Mouse (Mus musculus) hindbrain, embryonic 15.5 days (tissue): ENCODE measurements at regions not wholly inside any gene's neighbourhood (a gene's known extent, or its start where the extent isn't known, plus 50 kb on each side); places are given as distances from the start of the nearest gene placed in this dataset.
"Not testable (repeated sequence)": the region's sequence is repeated elsewhere in the genome, so short reads cannot be mapped to it uniquely, and the experiment has no call there.

Source experiments
- ATAC-seq: fragments of 200-750 bp; cut with Nextera tagmentation; 2 replicates; pipeline ENCODE4 v1.8.0; 2017; ENCODE audit warnings: low read depth, moderate number of reproducible peaks, moderate TSS enrichment; ENCODE audit not compliant: low FRiP score
- H3K27ac ChIP-seq: fragments of 300-500 bp; sonication (generic); replicated peaks from 2 replicates; pipeline ENCODE4 v1.5.1; 2015; ENCODE audit warnings: mild to moderate bottlenecking, inconsistent platforms
- H3K27me3 ChIP-seq: fragments of 300-500 bp; sonication (generic); 2 replicates; pipeline ENCODE4 v1.6.1; 2015; ENCODE audit warnings: control low read depth, inconsistent platforms
- H3K36me3 ChIP-seq: fragments of 300-500 bp; sonication (generic); 2 replicates; pipeline ENCODE4 v1.6.1; 2015; ENCODE audit warnings: control low read depth, inconsistent platforms
- H3K4me1 ChIP-seq: fragments of 300-500 bp; sonication (generic); replicated peaks from 2 replicates; pipeline ENCODE4 v1.6.1; 2015; ENCODE audit warnings: control low read depth, inconsistent platforms
- H3K4me2 ChIP-seq: fragments of 300-500 bp; sonication (generic); 2 replicates; pipeline ENCODE4 v1.6.1; 2015; ENCODE audit warnings: moderate library complexity, mild to moderate bottlenecking, inconsistent platforms
- H3K4me3 ChIP-seq: fragments of 300-500 bp; sonication (generic); 2 replicates; pipeline ENCODE4 v1.5.1; 2015; ENCODE audit warnings: mild to moderate bottlenecking, inconsistent platforms
- H3K9ac ChIP-seq: fragments of 300-500 bp; sonication (generic); 2 replicates; pipeline ENCODE4 v1.6.1; 2015; ENCODE audit warnings: inconsistent platforms
- H3K9me3 ChIP-seq: fragments of 300-500 bp; sonication (generic); 2 replicates; pipeline ENCODE4 v1.6.1; 2016; ENCODE audit warnings: control low read depth, inconsistent platforms
- WGBS: fragments of 180-500 bp; shearing (Covaris S2); methylation state at CpG from one replicate; pipeline ENCODE4 v1.1.7; 2015; 5-methylcytosine and 5-hydroxymethylcytosine counted together

- H3K9ac ChIP-seq = no peak overlapping the region
- no peaks in the 10 kb centered on the region for H3K9me3 ChIP-seq
- no peak overlapping the region for H3K27ac ChIP-seq
- no peak overlapping the region for H3K4me3 ChIP-seq
- H3K27me3 ChIP-seq = no peaks in the 10 kb centered on the region
- H3K4me1 ChIP-seq = peaks cover 23% of the 10 kb centered on the region
- no peak overlapping the region for H3K4me2 ChIP-seq
- WGBS = 90% methylated on average over 5 of the region's 5 CpGs
- H3K36me3 ChIP-seq = no peaks in the 10 kb centered on the region
- no peak for ATAC-seq
Observed at GRCm38 (mm10) chr12:79984985-79985747, 127.6 kb downstream of the Zfp36l1 start.

- Histone ChIP-seq H3K4me1 (peaks cover 13% of the 10 kb centered on the region), H3K4me2 (no peak overlapping the region), H3K36me3 (no peaks in the 10 kb centered on the region), H3K27me3 (no peaks in the 10 kb centered on the region), H3K4me3 (no peak overlapping the region), H3K27ac (no peak overlapping the region), H3K9me3 (no peaks in the 10 kb centered on the region), H3K9ac (no peak overlapping the region)
- no peak for ATAC-seq
- WGBS = 56% methylated on average over 10 of the region's 10 CpGs
Observed at GRCm38 (mm10) chr12:79984025-79984790, 128.6 kb downstream of the Zfp36l1 start.

- Histone ChIP-seq H3K9me3 (no peaks in the 10 kb centered on the region), H3K27me3 (no peaks in the 10 kb centered on the region), H3K4me2 (no peak overlapping the region), H3K27ac (no peak overlapping the region), H3K9ac (no peak overlapping the region), H3K4me1 (peaks cover 5% of the 10 kb centered on the region; the same call in 1 of the 2 replicates), H3K4me3 (no peak overlapping the region), H3K36me3 (no peaks in the 10 kb centered on the region)
- WGBS = 69% methylated on average over 6 of the region's 6 CpGs
- no peak for ATAC-seq
Observed at GRCm38 (mm10) chr12:79983232-79983631, 129.6 kb downstream of the Zfp36l1 start.

GRCm38 (mm10) chr12:79982497-79982896, 130.3 kb downstream of the Zfp36l1 start:
- H3K4me2 ChIP-seq, H3K9me3 ChIP-seq, H3K36me3 ChIP-seq, H3K27ac ChIP-seq, H3K4me3 ChIP-seq, H3K27me3 ChIP-seq, ATAC-seq, H3K9ac ChIP-seq, H3K4me1 ChIP-seq: not testable (repeated sequence)
- WGBS = 89% methylated on average over 1 of the region's 1 CpGs

- 81% methylated on average over 4 of the region's 4 CpGs for WGBS
- Histone ChIP-seq H3K9ac (no peak overlapping the region), H3K9me3 (no peaks in the 10 kb centered on the region), H3K36me3 (no peaks in the 10 kb centered on the region), H3K4me2 (no peak overlapping the region), H3K27ac (no peak overlapping the region), H3K4me1 (no peaks in the 10 kb centered on the region; the same call in 1 of the 2 replicates), H3K27me3 (no peaks in the 10 kb centered on the region), H3K4me3 (no peak overlapping the region)
- no peak for ATAC-seq
Observed at GRCm38 (mm10) chr12:79980711-79981110, 132.1 kb downstream of the Zfp36l1 start.

GRCm38 (mm10) chr12:79977136-79977535, 135.7 kb downstream of the Zfp36l1 start:
- H3K36me3 ChIP-seq = no peaks in the 10 kb centered on the region
- no peaks in the 10 kb centered on the region for H3K9me3 ChIP-seq
- no peak overlapping the region for H3K27ac ChIP-seq
- WGBS = 92% methylated on average over 3 of the region's 3 CpGs
- no peaks in the 10 kb centered on the region for H3K27me3 ChIP-seq
- peaks cover 8% of the 10 kb centered on the region; the same call in 1 of the 2 replicates for H3K4me1 ChIP-seq
- no peak overlapping the region for H3K9ac ChIP-seq
- H3K4me2 ChIP-seq = no peak overlapping the region
- no peak for ATAC-seq
- H3K4me3 ChIP-seq = no peak overlapping the region

- WGBS = 69% methylated on average over 9 of the region's 9 CpGs
- Histone ChIP-seq H3K27me3 (no peaks in the 10 kb centered on the region), H3K4me1 (peaks cover 21% of the 10 kb centered on the region), H3K9ac (no peak overlapping the region), H3K9me3 (no peaks in the 10 kb centered on the region), H3K4me2 (no peak overlapping the region), H3K36me3 (no peaks in the 10 kb centered on the region), H3K4me3 (no peak overlapping the region), H3K27ac (peak overlapping the region; percentile 51; the same call in 1 of the 2 replicates)
- ATAC-seq = no peak
Observed at GRCm38 (mm10) chr12:79975466-79976239, 137.2 kb downstream of the Zfp36l1 start.

- Histone ChIP-seq H3K36me3 (no peaks in the 10 kb centered on the region), H3K4me1 (peaks cover 27% of the 10 kb centered on the region), H3K4me3 (no peak overlapping the region), H3K27ac (peak overlapping the region; percentile 51), H3K9ac (no peak overlapping the region), H3K9me3 (no peaks in the 10 kb centered on the region), H3K27me3 (no peaks in the 10 kb centered on the region), H3K4me2 (no peak overlapping the region)
- WGBS = 74% methylated on average over 6 of the region's 6 CpGs
- ATAC-seq = no peak
Observed at GRCm38 (mm10) chr12:79975050-79975449, 137.8 kb downstream of the Zfp36l1 start.

- H3K27ac ChIP-seq = peak overlapping the region; percentile 51; the same call in 1 of the 2 replicates
- H3K4me2 ChIP-seq = no peak overlapping the region
- no peaks in the 10 kb centered on the region for H3K27me3 ChIP-seq
- no peaks in the 10 kb centered on the region for H3K36me3 ChIP-seq
- WGBS = 49% methylated on average over 7 of the region's 7 CpGs
- H3K4me3 ChIP-seq = no peak overlapping the region
- no peak for ATAC-seq
- H3K9me3 ChIP-seq = no peaks in the 10 kb centered on the region
- H3K4me1 ChIP-seq = peaks cover 28% of the 10 kb centered on the region
- H3K9ac ChIP-seq = no peak overlapping the region
Observed at GRCm38 (mm10) chr12:79974530-79974929, 138.3 kb downstream of the Zfp36l1 start.

- ATAC-seq = no peak
Observed at GRCm38 (mm10) chr12:79973566-79974230, 139.1 kb downstream of the Zfp36l1 start.

GRCm38 (mm10) chr12:79970981-79971390, 141.8 kb downstream of the Zfp36l1 start:
- H3K27me3 ChIP-seq = no peaks in the 10 kb centered on the region
- no peaks in the 10 kb centered on the region for H3K9me3 ChIP-seq
- peak overlapping the region; percentile 87 for H3K27ac ChIP-seq
- no peak for ATAC-seq
- H3K4me1 ChIP-seq = peaks cover 41% of the 10 kb centered on the region
- no peak overlapping the region for H3K9ac ChIP-seq
- no peak overlapping the region for H3K4me2 ChIP-seq
- H3K36me3 ChIP-seq = no peaks in the 10 kb centered on the region
- H3K4me3 ChIP-seq = no peak overlapping the region
- 48% methylated on average over 5 of the region's 5 CpGs for WGBS

More at GRCm38 (mm10) chr12:79973566-79974230, 139.1 kb downstream of the Zfp36l1 start:
- Histone ChIP-seq H3K27ac (no peak overlapping the region), H3K4me1 (peaks cover 34% of the 10 kb centered on the region), H3K4me3 (no peak overlapping the region), H3K9ac (no peak overlapping the region), H3K36me3 (no peaks in the 10 kb centered on the region), H3K4me2 (no peak overlapping the region), H3K27me3 (no peaks in the 10 kb centered on the region), H3K9me3 (no peaks in the 10 kb centered on the region)
- 88% methylated on average over 7 of the region's 7 CpGs for WGBS
